Mouse (Mus musculus): ENCODE measurements at regions not wholly inside any gene's neighbourhood (a gene's known extent, or its start where the extent isn't known, plus 50 kb on each side); places are given as distances from the start of the nearest gene placed in this dataset.
"Not testable (repeated sequence)": the region's sequence is repeated elsewhere in the genome, so short reads cannot be mapped to it uniquely, and the experiment has no call there.

DNA sequence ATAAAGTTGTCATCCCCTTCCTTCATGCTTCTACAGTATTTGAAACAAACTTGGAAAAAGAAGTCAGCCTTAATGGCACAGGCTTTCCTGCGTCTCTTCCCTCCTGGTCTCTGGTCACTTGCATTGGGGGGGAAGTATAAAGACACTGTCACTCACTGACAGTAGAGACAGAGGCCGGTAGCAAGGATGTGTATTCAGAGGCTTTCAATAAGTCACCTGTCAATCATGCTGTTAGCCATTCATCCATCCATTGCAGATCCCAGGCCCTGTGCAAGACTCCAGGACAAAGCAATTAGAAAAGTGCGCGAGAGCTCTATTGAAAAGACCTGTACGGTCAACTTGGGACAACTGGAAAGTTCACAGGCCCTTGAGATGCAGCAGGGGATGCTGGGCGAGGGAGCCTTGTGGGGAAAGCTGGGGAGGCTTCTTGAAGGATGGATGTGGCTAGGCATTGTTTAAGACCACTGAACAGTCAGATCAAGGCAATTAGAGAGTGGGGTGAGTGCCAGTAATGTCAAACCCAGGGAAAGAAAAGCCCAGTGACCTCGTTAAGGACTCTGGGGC, 212.0 kb downstream of the Pten start:
- no peak for DNase-seq (ENCODE audit: low read depth in 2 of 2, low spot score in 2 of 2)

DNA sequence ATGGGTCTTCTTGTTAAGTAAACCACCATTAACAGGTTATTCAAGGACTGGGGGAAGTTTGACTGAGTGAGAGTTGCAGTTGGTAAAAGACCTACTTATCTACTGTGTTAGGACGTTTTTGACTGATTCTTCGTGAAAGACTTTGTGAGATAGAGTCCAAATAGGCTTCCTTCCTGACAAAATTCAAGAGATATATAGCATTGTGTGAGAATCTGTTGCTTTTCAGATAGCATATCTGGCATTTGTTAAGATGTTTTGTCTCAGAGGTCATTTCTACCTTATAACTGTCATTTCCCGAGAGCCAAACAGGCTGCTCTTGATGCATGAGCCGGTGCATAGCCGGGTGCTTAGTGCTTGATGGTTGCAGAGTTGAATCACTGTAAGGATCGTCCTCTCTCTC, 214.8 kb downstream of the Pten start:
- no peak for DNase-seq (ENCODE audit: low read depth in 2 of 2, low spot score in 2 of 2)

DNA sequence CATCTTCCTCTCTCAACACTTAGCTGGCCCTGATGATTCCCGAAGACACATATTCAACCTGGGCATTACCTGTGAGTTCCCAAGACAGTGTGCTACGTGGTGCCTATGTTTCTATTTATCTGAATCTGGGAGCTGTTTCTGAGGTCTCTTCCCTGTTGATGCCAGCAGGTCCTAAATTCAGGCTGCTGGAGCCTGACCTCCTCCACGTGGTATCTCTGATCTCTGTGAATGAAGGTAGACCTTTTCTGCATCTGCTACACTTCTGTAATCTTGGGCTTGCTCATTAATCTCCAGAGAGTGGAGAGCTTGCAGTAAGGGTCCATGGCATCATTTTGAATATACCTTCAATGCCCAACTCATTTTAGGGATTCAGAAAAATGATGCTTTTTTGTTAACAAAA, 215.8 kb downstream of the Pten start:
- no peak for DNase-seq (ENCODE audit: low read depth in 2 of 2, low spot score in 2 of 2)

DNA sequence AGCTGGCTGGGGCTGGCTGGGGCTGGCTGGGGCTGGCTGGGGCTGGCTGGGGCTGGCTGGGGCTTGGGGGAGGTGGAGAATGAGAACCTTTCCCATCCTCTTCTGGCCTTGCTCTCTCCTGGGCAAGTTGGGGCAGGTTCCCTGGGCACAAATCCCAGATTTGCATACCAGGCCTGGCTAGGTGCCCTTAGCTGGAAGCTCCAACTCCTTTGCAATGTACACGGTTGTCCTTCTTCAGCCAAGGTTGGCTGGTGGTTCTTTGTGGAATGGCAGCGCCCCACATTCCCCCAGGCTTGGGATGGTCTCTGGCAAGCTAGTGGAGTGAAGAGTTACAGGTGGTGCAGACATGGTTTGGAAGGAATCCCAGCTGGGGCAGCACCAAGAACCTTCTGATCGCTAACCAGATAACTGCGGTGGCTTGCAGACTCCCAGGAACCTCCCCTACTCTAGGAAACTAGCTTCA, 217.5 kb downstream of the Pten start:
- DNase-seq (ENCODE audit: low read depth in 2 of 2, low spot score in 2 of 2) = no peak

DNA sequence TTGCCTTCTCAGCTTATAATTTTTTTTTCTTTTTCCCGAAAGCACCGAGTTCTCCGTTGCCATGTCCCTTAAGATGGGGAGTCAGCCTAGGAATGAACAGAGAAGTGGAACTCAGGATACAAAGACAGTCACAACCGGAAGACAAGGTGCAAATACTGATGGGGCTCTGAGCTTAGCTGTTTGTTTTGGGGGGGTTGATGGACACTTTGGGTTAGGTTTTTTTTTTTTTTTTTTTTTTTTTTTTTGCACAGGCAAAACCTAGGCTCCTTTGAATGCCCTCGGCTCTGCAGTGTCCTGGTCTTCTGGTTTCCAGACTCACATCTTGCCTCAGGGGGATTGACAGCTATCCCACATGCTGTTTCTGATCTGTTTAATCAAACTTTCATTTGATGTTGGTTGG, 218.0 kb downstream of the Pten start:
- DNase-seq (ENCODE audit: low read depth in 2 of 2, low spot score in 2 of 2) = no peak

DNA sequence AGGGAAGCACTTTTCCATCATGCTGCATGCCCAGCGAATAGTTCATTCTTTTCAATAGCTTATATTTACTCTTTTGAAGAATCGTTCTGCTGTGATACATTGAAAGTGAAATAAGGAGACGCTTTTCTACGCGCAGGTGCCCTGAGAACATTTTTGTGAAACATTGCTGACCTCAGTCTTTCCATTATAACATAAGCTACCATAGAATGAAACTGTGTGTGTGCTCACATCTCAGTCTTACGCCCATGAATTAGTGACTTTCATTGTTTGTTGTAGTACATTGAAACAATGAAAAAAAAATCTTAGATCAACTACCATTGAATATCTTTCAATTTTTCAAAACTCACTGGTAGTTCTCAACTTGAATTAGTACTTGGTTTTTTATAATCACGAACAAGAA, 219.2 kb downstream of the Pten start:
- no peak for DNase-seq (ENCODE audit: low read depth in 2 of 2, low spot score in 2 of 2)

DNA sequence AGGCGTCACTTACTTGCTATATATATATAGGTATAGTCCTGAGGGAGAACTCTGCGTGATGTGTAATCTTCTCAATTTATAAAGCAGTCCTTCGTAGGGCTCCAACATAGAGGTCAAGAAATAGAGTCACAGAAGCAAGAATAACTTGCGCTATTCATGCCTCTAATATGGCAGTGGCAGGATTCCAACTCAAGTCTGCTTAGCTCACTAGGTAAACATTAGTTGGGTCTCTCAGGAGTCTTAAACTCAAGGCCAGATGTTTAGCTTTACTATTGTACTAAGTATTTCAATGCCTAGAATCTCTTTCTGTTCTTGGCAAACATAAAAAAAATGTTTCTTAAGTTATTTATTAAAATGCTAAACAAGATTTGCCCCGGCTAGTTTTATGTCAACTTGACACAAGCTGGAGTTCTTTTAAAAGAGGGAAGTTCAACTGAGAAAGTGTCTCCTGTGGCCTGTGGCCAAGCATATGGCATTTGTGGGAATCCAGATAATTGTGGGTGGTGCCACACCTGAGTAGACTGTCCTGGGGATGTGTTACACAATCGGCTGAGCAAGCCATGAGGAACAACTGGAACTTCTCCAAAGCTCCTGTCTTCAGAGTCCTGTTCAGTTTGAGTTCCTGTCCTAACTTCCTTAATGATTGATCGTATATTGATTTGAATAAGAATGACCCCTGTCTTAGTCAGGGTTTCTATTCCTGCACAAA, 220.9 kb downstream of the Pten start:
- no peak for DNase-seq (ENCODE audit: low read depth in 2 of 2, low spot score in 2 of 2)

DNA sequence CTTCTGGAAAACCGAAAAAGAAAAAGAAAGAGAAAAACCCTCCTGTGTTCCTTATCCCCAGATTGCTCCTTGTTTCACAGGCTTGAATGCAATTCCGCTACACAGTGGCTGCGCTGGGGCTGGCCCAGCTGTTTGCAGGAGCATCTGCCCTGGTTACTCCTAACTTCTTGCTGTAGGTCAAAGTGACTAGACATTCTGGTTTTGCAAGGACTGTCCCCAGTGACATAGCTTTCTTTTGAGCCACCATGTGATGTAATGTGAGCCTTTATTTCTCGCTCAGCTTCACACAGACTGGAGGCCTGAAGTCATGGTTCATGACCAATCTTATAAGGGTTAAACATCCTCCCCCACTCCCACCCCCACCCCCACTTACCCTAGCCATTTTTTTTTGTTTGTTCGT, 222.8 kb downstream of the Pten start:
- DNase-seq (ENCODE audit: low read depth in 2 of 2, low spot score in 2 of 2) = no peak

DNA sequence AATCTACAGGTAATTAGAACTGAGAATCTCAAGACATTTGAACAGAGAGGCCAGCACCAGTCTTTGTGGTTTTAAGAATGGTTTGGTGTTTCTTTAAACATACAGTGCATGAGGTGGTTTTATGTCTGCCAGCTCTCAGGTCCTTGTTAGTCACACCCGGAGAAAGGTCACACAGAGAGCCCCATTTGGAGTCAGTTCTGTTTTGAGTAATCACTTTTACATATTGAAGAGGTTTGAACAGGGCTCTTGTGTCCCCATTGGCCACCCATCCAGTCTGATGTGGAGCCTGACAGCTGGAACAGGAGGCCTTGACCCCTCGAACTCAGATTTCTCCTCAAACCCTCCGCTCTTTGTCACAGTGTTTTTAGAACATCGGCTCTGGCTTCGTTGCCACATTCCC, 231.4 kb downstream of the Pten start:
- DNase-seq (ENCODE audit: low read depth in 2 of 2, low spot score in 2 of 2) = no peak

DNA sequence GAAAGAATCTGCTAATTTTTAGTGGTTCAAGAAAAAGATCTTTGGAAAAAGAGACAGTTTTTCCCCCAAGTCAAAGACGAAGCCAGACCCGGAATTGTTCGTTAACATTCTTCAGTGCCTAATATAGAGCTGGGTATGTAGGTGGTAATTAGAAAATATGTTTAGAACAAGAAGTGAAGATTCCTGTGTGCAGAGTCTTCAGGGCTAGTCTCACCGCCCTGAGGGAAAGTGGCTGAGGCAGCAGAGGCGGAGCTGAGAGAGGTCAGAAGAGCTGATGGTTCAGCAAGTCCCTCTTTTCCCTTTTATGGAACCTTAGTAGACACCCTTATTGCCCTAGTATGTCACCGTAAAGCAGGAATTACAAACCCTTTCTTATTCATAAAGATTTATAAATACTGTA, 232.0 kb downstream of the Pten start:
- DNase-seq (ENCODE audit: low read depth in 2 of 2, low spot score in 2 of 2) = no peak

DNA sequence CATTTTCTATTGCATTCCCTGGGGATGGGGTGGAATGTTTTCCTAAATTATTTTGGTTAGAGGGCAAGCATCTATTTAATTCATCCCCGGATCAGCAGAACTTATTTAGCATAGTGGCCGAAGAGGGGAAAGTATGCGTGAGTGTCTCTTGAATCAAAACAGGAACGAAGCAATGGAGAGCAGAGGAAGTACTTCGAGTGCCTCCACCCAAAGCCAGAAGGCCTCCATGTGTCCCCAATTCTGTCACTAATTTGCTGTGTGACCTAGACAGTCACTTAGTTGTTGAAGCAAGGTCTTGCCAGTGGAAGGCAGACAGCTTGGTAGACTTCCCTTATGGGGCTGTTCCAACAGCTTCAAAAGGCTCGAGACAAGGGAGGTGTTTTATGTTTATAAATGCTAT, 233.3 kb downstream of the Pten start:
- no peak for DNase-seq (ENCODE audit: low read depth in 2 of 2, low spot score in 2 of 2)

DNA sequence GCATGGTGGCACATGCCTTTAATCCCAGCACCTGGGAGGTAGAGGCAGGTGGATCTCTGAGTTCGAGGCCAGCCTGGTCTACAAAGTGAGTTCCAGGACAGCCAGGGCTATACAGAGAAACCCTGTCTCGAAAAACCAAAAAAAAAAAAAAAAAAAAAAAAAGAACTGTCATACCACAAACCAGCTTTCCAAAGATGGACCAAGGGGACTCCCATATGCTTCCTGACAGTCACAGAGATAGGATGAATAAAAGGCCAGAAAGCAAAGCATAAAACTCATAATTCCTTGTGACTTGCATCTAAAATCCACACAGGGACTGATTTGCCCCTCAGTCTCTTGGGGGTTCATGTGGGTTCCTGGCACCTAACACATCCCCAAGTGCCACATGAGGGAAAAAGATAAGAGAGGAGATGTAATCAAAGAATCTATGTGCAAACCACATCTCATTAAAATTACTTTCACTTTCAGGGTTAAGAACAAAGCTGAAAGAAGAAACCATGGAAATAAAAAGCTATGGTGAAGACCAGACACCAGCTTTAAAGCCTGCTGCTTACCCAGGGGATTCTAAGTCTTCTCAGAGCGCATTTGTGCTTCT, 241.4 kb downstream of the Pten start:
- DNase-seq (ENCODE audit: low read depth in 2 of 2, low spot score in 2 of 2) = peak in 1 of 2 experiments; percentile 4

DNA sequence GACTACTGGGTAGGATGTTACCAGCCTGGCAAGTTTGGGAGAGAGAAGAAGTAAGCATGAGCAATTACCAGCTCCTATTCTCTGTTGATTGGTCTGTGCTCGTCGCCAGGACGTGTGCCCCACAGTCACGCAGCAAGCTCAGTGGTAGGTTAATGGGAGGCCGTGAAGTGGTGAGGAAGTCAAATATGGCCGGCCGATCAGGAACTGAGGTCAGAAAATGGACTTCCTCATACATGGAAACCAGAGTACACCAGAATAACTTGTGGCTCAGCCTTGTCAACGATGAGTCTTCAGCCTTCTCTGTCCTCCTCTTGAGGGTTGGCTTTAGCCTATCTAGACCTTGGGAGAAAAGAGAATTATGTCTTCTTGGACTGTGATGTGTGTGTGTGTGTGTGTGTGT, 250.3 kb downstream of the Pten start:
- no peak for DNase-seq (ENCODE audit: low read depth in 2 of 2, low spot score in 2 of 2)

DNA sequence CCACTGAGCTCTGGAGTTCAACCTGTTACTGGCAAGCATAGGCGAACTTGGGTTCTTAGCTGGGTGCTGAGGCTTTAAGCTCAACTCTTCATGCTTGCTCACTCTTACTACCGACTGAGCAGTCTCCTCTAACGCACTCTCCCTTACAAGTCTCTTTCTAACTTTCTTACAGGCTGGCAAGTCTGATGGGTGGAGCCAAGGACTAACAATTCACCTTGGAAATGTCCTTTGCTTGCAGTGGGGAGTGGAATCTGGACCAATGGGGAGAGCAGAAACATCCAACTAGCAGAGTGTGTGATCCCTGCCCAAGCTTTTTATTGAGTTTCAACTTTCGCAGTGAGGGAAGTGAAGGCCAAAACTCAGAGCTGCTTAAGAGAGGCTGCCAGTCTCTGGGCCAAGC, 250.8 kb downstream of the Pten start:
- no peak for DNase-seq (ENCODE audit: low read depth in 2 of 2, low spot score in 2 of 2)

DNA sequence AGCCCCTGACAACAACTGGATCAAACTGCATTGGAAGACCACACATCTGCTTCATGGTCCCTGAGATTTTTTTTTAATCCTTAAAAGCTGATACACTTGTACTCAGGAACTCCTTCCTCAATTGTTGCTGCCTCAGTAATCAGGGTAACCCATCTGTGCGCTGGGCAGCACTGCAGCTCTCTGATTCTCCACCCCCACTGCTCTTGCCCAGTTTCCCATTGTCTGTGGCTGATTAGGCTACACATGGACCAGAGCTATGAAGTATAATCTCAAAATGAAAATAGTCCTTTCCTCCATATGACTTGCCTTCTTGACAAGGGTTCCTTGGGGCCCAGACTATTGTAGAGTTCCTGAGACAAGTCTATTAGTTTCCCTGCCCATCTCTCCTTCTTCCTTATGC, 251.5 kb downstream of the Pten start:
- no peak for DNase-seq (ENCODE audit: low read depth in 2 of 2, low spot score in 2 of 2)

DNA sequence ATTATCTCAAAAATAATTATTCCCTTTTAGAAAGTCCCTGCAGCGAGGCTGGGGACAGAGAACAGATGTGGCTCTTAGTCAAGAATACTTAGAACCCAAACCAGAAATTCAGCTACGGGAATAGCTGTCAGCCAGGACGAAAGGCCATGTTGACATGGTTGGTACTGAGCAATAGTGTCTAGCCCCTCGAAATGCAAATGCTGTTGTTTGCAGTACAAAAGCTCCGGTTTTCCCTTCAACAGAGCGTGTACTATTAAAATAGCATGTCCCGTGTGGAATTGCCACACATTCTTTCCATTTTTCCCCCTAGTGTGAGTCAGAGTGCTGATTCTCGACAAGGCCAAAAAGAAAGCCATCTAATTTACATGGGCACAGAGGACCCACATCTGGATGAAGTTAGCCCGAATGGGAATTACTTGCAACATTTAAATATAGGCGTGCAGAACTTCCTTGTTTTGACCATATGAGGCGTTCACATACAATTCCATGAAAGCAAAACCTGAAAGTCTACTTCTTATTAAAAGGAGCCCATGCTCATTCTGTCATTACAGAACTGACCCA, 253.7 kb downstream of the Pten start:
- DNase-seq (ENCODE audit: low read depth in 2 of 2, low spot score in 2 of 2) = no peak

DNA sequence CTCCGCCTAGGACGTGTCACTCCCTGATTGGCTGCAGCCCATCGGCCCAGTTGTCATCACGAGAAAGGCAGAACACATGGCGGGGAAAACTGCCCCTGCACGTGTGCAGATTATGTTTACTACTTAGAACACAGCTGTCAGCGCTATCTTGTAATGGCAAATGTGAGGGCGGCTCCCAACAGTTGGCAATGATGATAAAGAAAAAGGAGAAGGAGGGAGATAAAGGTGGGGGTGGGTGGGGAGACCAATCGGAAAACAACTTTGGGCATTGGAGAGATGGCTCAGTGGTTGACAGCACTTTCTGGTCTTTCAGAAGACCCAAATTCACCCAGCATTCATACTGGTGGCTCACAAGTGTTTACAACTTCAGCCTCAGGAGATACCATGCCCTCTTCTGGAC, 257.6 kb downstream of the Pten start:
- not testable (repeated sequence) for DNase-seq (ENCODE audit: low read depth in 2 of 2, low spot score in 2 of 2)

DNA sequence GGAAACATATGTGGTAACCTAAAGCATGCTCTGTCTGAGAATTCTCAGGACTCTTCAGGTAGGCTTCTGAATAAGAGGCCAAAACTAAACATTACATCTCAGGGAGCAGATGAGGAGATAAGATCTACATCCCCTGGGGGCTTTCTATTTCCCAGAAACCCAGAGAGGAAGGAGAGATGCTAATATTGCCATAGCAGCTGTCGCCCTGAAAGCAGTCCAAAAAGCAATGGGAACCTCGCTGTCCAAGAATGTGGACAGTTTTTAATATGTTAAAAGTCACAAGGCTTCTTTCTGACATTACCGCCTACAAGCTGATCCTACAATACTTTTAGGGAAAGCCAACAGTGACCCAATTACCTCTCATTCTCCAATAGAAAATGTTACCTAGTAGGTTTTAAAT, 263.9 kb downstream of the Pten start:
- no peak for DNase-seq (ENCODE audit: low read depth in 2 of 2, low spot score in 2 of 2)

DNA sequence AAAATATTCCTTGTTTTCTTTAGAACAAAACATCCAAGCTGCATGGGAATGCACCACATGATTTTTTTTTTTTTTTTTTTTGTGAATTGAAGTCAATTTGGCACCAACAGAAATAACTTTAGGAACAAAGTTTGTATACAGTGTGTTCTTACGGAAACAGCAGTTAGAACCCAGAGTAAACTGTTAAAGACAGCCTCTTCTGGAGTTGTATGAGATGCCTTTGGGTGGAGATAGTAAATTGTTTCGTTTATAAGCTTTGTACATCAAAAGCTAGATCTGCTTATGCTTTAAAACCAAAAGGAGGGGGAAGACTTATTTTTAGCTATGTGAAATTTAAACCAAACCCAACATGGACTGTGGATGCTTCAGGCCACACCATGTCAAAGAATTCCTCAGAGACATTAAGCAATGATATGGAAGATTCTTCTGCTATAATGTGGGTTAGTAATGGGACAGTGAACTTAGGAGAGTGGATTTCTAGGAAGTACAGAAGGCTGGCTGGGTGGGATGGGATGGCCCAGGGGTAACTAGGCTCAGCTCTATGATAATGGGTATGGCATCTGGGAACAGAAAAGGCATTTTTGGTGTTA, 265.6 kb downstream of the Pten start:
- no peak for DNase-seq (ENCODE audit: low read depth in 2 of 2, low spot score in 2 of 2)

DNA sequence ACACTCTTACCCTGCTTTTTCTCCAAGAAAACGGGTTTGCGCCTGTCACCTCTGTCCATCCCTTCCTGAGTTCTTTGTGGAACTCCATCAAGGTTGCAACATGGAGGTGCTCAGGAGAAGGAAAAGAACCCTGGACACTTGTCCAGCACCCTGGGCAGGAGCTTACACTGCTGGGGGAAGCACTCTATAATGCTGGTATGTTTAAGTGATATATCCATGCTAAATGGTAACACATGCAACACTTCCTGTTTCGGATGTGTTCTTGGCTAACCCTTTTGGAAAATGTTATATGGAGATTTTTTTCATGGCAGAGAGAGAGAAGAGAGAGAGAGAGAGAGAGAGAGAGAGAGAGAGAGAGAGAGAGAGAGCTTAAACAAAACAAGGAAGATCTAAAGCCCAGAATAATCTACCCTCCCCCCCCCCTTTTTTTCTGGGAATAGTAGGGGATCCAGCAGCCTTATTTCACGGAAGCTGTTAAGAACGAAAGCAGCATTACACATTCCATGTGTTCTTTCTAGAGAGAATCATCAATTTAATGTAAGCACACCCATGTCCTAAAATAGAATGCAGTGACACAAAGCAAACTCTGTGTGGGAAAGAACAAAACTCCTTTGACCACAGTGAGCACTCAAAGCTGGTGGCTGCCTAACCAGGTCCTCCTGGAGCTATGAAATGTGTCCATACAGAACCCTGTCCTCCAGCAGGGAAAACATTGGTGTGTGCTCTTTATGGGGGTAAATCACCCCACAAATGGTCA, 272.6 kb downstream of the Pten start:
- no peak for DNase-seq (ENCODE audit: low read depth in 2 of 2, low spot score in 2 of 2)

DNA sequence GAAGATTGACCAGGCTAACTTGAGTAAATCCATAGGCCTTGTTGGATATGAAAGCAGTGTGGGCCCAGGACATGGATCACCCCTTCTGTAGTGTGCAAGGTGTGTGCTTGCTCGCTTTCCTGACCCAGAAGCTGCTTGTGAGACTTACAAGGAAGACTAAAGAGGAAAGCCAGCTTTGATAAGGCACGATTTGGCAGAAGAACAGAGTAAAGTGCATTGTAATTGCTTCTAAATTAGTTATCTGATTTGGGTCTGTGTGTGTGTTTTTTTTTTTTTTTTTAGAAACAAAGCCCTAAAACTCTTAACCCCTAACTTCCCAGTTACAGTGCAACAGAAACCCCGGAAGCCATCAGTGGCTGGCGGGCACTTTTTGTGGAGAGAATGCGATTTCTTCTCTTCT, 283.2 kb downstream of the Pten start:
- DNase-seq (ENCODE audit: low read depth in 2 of 2, low spot score in 2 of 2) = no peak

Measured in CD8-positive naive resting alpha-beta T cell, adult 2 months (primary cell).